Mouse (Mus musculus) small intestine, adult 2 months (tissue): ENCODE data around the gene Zfp597. TPM values are rescaled to one million over a fixed set of nuclear protein-coding genes. Genes with fewer than 3 reads are reported as not detected.

Experiments
- H3K27ac ChIP-seq: fragments of 200-500 bp; 2 replicates; pipeline ENCODE4 v1.5.1; 2012; ENCODE audit warnings: low read depth, low read length, control low read depth, inconsistent platforms; ENCODE audit not compliant: insufficient read depth
- H3K27me3 ChIP-seq: fragments of 200-500 bp; 2 replicates; pipeline ENCODE4 v1.6.1; 2012; ENCODE audit warnings: mild to moderate bottlenecking, moderate library complexity, low read length, inconsistent platforms; ENCODE audit not compliant: control insufficient read depth, insufficient read depth
- H3K36me3 ChIP-seq: fragments of 200-500 bp; 2 replicates; pipeline ENCODE4 v1.6.1; 2012; ENCODE audit warnings: mild to moderate bottlenecking, low read length, control low read depth, inconsistent platforms; ENCODE audit not compliant: control insufficient read depth, insufficient read depth
- H3K4me1 ChIP-seq: fragments of 200-500 bp; 2 replicates; pipeline ENCODE4 v1.6.1; 2012; ENCODE audit warnings: low read length, inconsistent platforms, mixed read lengths; ENCODE audit not compliant: control insufficient read depth, insufficient read depth, insufficient read length
- H3K4me3 ChIP-seq: fragments of 200-500 bp; 2 replicates; pipeline ENCODE4 v1.5.1; 2012; ENCODE audit warnings: low read depth, mild to moderate bottlenecking, control low read depth, inconsistent platforms, low read length, moderate library complexity
- CTCF ChIP-seq: fragments of 200-500 bp; IDR thresholded peaks from 2 replicates; pipeline ENCODE4 v1.5.1; 2012; ENCODE audit warnings: low read depth, mild to moderate bottlenecking, control low read depth, inconsistent platforms, low read length, moderate library complexity, mixed read lengths; ENCODE audit not compliant: insufficient replicate concordance, insufficient read length; ENCODE audit errors: extremely low read depth
- POLR2A ChIP-seq: fragments of 200-500 bp; IDR thresholded peaks from 2 replicates; pipeline ENCODE4 v1.6.1; 2012; ENCODE audit warnings: low read depth, mild to moderate bottlenecking, control low read depth, inconsistent platforms, low read length, moderate library complexity
- WGBS: fragments of 180-500 bp; shearing (Covaris S2); methylation state at CpG from one replicate; pipeline ENCODE4 v1.1.7; 2018; 5-methylcytosine and 5-hydroxymethylcytosine counted together
- polyA plus RNA-seq: library from polyadenylated mRNA; depleted of rRNA; stranded (reverse); fragments of >200 nt; gene quantifications from 2 replicates; pipeline ENCODE4 v1.2.3, GENCODE M21; 2012; rRNA removed

The Zfp597 gene
- polyA plus RNA-seq = 0.66 and 0.87 TPM in 2 replicates

DNA sequence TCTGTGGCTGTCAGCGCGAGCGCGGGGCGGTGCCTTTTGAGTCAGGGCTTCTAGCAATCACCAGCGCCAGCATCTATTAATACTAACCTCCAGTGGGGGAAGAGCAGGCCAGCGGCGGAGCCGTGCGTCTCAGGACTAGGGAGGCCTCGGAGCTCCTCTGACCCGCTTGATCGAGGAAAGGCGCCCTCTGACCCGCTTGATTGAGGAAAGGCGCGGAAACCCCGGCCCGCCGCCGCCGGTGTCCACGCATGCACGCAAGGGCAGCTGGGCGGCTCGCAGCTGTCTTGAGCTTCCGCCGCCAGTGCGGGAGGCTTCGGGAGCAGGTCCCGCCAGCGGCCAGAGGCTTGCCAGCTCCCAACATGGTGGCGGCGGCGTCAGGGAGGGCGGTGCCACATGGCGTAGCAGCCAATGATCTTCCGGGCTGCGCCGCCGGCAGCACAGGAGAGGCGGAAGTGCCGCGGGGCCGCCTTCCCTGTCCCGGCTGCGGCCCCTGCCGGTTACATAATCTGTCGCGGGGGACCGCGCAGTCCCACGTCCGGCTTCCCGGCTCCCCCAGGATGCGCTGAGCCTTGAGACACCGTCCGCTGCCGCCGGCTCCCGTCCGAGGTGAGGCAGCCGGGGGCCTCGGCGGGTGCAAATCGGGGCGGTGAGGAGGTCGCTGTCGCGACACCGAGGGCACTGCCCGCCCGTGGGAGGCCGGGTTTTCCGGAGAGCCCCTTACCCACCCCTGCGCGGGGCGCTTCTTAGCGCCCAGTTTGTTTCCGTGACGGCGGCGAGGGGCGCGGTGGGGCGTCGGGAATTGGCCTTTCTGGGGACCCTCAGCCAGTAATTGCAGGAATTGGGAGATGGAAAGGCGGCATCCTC is at the start of gene Zfp597, which contains the start of gene Gm20695:
Gene Zfp597, minus strand, starts transcription at position 361 of the 864 bp plus-strand sequence.
Gene Gm20695, plus strand, starts transcription at position 448 of the 864 bp plus-strand sequence.
- H3K36me3 ChIP-seq = 0 out of 2 replicates have a peak, but pooled peaks cover 3% of the 10 kb centered on the region
- TF ChIP-seq CTCF = peak; percentile 17; the same call in 1 of the 2 replicates
- peak; percentile 50; the same call in 1 of the 2 replicates for TF ChIP-seq POLR2A
- H3K4me3 ChIP-seq = peak within 1 kb of the TSS; percentile 94
- under 1% methylated on average over 85 of the region's 88 CpGs for WGBS
- peaks cover 6% of the 10 kb centered on the region; the same call in 1 of the 2 replicates for H3K4me1 ChIP-seq
- H3K27ac ChIP-seq = peak within 1 kb of the TSS; percentile 84
- H3K27me3 ChIP-seq = no peaks in the 10 kb centered on the region

- H3K36me3 ChIP-seq = peaks cover 22% of the 10 kb centered on the region
- H3K27me3 ChIP-seq = no peaks in the 10 kb centered on the region
- H3K4me1 ChIP-seq = no peaks in the 10 kb centered on the region
- WGBS = 90% methylated on average over 1 of the region's 1 CpGs
- H3K4me3 ChIP-seq = no peak overlapping the region
- no peak overlapping the region for H3K27ac ChIP-seq
- TF ChIP-seq POLR2A (no peak), CTCF (no peak)
These were observed 49.7 kb upstream of the Zfp597 start for GRCm38 (mm10) chr16:3934091-3934490.

GRCm38 (mm10) chr16:3933536-3933935 is 49.2 kb upstream of the Zfp597 start:
- peaks cover 20% of the 10 kb centered on the region for H3K36me3 ChIP-seq
- TF ChIP-seq CTCF (no peak), POLR2A (no peak)
- no peaks in the 10 kb centered on the region for H3K4me1 ChIP-seq
- H3K4me3 ChIP-seq = no peak overlapping the region
- H3K27me3 ChIP-seq = no peaks in the 10 kb centered on the region
- 93% methylated on average over 6 of the region's 6 CpGs for WGBS
- H3K27ac ChIP-seq = no peak overlapping the region

DNA sequence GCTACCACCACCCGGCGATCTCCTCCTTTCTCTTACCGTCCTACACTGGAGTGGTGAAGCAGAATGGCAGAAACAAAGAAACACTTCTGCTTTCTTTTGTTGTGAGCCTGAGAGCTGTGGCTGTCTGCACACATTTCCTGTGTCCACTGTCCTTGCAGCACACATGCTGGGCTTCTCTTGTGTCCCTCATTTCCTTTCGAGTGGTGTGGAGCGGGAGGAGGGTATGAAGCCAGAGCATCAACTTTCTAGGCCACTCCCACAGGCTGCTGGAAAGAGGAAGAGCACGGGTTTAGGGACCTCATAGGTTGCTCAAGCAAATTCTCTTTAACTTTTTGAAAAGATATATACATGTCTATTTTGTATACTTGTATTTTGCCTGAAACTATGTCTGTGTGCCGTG is 44.8 kb upstream of the Zfp597 start:
- Histone ChIP-seq H3K27me3 (no peaks in the 10 kb centered on the region), H3K36me3 (peaks cover 27% of the 10 kb centered on the region), H3K4me1 (no peaks in the 10 kb centered on the region), H3K4me3 (no peak overlapping the region), H3K27ac (no peak overlapping the region)
- WGBS = 78% methylated on average over 7 of the region's 7 CpGs
- no peak for TF ChIP-seq CTCF
- TF ChIP-seq POLR2A = no peak

DNA sequence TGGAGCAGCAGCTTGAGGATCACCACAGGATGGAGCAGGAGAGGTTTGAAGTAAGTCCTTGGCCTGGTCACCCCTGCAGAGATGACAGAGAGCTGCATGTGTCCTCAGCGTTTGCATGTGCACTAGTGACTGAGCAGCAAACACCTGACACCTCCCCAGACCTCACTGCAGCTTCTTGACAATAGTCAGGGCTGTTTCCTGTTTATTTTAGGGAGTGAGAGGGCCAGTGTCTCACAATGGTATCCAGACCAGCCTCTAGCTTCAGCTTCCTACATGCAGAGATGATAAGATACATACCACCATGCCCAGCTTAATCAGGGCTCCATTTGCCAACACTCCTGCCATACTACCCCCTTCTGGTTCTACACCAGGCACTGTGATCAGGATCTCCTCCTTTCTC is 44.2 kb upstream of the Zfp597 start:
- 22% methylated on average over 1 of the region's 1 CpGs for WGBS
- Histone ChIP-seq H3K4me1 (no peaks in the 10 kb centered on the region), H3K27ac (no peak overlapping the region), H3K4me3 (no peak overlapping the region), H3K27me3 (no peaks in the 10 kb centered on the region), H3K36me3 (peaks cover 27% of the 10 kb centered on the region)
- no peak for TF ChIP-seq CTCF
- no peak for TF ChIP-seq POLR2A

GRCm38 (mm10) chr16:3923966-3924365 is 39.6 kb upstream of the Zfp597 start:
- WGBS = 87% methylated on average over 4 of the region's 4 CpGs
- H3K27me3 ChIP-seq = no peaks in the 10 kb centered on the region
- no peaks in the 10 kb centered on the region for H3K4me1 ChIP-seq
- no peak for TF ChIP-seq CTCF
- TF ChIP-seq POLR2A = no peak
- peaks cover 45% of the 10 kb centered on the region for H3K36me3 ChIP-seq
- no peak overlapping the region for H3K27ac ChIP-seq
- H3K4me3 ChIP-seq = no peak overlapping the region

DNA sequence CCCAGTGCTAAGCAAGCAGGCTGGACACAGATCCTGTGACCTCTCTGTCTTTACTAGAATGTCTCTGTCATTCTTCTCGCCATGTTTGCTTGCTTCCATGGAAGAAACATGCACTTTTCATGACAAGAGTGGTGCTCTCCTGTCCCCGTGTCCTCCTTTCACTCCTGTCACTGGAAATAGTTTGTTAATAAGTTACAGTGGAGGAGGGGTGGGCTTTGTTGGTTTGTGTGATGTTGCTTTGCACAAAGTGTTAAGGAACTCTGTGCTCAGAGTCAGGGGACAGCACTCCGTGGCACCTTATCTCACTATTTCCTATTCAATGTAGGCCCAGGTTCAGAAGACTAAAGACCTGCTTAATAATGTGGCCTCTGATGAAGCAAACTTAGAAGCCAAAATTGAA is 39.2 kb upstream of the Zfp597 start:
- WGBS = 90% methylated on average over 3 of the region's 3 CpGs
- Histone ChIP-seq H3K27me3 (no peaks in the 10 kb centered on the region), H3K4me1 (no peaks in the 10 kb centered on the region), H3K27ac (no peak overlapping the region), H3K4me3 (no peak overlapping the region), H3K36me3 (peaks cover 46% of the 10 kb centered on the region)
- TF ChIP-seq POLR2A (no peak), CTCF (no peak)
